Mouse (Mus musculus): ENCODE data around the gene Gatad2a.

The Gatad2a gene

DNA sequence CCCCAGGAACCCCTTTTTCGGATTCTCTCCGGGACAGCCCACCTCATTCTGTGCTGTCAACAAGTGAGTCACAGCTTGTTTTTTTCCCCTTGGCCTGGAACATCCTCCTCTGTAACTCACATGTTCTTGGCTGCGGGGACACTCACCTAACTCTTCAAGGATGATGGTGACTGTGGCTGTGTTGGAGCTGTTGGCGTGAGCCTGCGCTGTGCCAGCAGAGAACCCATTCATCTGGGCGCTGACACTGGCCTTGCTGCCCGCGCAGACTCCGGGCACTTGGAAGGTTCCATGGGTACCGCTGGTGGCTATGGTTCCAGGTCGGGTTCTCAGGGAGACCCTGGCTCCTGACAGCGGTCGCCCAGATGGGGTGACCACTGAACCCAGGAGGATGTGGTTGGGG lies 112.0 kb downstream of the Gatad2a start:
- ChIA-PET CTCF (interaction anchor here in 3 of 4 experiments (0.6 to 1.7 kb wide), 9 partner anchors 8 to 730 kb away, joined by 3 to 5 read pairs (median 3); partner anchors contain the start of genes Ndufa13 (in 1 of the 3), Yjefn3 (in 1 of the 3) and Zfp868 (in 1 of the 3)), POLR2A (interaction anchor here in 3 of 4 experiments (0.8 to 6.2 kb wide), 17 partner anchors 8 to 259 kb away, joined by 3 to 32 read pairs (median 6); partner anchors contain the start of genes Atp13a1 (in 1 of the 3), Lpar2 (in 1 of the 3), Ndufa13 (in 1 of the 3) and Pbx4 (in 1 of the 3))

DNA sequence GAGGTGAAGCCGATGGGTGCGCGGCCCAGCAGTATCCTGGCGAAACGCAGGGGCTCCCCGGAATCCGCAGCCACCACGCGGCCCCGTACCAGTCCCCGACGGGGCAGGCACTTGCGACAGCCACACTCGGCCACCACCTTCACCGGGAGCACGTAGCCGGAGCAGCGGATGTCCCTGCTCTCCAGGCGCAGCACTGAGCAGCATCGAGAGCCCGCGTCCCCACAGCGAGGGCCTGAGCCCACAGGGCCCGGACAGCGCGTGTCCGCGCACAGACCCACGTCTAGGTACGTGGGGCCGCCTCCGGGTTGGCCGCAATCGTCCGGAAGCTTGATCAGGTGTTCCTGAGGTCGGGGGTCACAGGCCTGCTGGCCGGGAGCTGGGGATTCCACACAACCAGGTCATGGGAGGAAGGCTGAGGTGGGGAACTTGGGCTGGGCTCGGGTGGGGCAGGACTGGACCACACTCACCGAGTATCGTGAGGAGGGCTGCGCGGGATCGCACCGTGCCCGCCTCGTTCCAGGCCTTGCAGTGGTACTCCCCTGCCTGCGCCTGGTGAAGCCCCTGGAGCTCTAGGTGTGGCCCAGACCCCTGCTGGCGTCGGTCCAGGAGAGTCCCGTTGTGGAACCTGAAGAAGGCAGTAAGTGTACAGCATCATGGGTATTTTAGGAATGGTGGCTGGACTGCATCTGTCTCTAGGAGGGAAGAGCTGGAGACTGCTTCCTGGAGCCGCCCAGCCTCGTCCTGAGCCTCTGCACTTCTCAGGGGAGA lies 113.2 kb downstream of the Gatad2a start:
- POLR2A ChIA-PET: interaction anchor here in 2 of 4 experiments (0.6 to 6.2 kb wide), 22 partner anchors 8 to 308 kb away, joined by 3 to 32 read pairs (median 4); partner anchors contain the start of genes Ndufa13 (in 2 of the 2), Tssk6 (in 2 of the 2), Yjefn3 (in 2 of the 2) and Atp13a1 (in 1 of the 2)
- CTCF ChIA-PET: interaction anchor here in 3 of 4 experiments (0.6 to 1.7 kb wide), 11 partner anchors 11 to 997 kb away, joined by 3 to 6 read pairs (median 4); partner anchors contain the start of genes Ndufa13 (in 1 of the 3), Yjefn3 (in 1 of the 3) and Zfp868 (in 1 of the 3)

DNA sequence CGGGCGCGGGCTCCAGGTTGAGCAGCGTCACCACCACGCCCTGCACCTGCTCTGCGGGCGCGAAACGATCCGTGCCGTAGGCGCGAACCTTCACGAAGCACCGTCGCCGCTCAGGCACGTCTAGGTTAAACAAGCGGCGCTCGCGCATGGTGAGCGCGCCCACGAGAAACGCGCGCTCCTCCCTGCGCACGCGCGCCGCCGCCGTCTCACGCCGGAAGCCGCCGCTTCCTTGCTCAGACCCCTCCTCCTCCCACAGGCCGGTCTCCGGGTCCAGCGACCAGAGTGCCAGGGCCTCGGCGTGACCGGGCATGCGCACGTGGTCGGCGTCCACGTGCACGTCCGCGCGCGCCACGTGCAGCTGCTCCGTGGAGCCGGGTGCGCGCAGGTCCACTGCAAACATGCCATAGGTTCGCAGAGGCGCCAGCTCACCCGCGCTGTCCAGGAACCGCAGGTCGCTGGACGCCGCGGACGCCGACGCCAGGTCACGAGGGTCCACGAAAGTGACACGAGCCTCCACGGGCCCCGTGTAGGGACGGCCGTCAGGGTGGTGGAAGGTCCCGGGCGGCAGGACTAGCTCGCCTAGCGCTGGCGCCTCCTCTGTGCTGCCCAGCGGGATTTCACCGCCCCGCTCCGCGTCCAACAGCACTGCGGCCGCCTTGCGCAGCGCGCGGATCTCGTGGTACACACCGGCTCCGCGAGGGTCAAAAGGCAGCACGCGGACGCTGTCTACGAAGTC lies 114.0 kb downstream of the Gatad2a start:
- POLR2A ChIA-PET: interaction anchor here in 3 of 4 experiments (0.6 to 6.2 kb wide), 13 partner anchors 9 to 701 kb away, joined by 3 to 32 read pairs (median 4); partner anchors contain the start of genes Ndufa13 (in 2 of the 3), Yjefn3 (in 2 of the 3), Tssk6 (in 1 of the 3) and Zfp868 (in 1 of the 3)
- CTCF ChIA-PET: interaction anchor here in 2 of 4 experiments (0.6 to 1.7 kb wide), 4 partner anchors 12 to 31 kb away, joined by 3 to 6 read pairs (median 4); partner anchors contain the start of genes Ndufa13 (in 1 of the 2) and Yjefn3 (in 1 of the 2)

DNA sequence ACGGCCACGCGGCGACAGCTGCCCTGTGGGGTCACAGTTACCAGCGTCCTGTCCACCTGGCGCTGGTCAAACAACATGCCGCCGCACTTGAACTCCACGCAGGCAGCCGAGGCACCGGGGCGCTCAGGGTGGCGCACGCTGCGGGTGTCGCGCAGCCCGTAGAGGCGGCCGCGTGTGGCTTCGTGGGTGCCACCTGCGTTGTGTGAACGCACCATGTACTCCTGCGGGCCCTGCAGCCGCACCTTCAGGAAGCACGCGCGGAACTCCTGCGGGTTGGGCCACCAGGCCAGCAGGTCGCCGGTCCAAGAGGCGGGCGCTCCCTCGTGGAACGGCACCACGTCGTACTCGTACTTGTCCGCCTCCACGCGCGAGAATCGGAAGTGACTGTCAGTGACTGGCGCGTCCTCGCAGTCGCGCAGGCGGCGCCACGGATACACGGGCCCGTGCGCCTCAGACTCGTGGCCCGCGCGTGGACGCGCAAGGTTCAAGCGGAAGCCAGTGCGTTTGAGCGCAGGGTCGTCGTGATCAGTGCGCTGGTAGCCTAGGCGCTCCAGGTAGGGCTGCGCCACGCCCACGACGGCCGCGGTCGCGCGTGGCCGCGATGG lies 114.8 kb downstream of the Gatad2a start:
- POLR2A ChIA-PET: interaction anchor here in 1 of 4 experiments (1.1 to 1.7 kb wide), 2 partner anchors 10 to 21 kb away, joined by 3 to 4 read pairs; partner anchors contain the start of genes Ndufa13 and Yjefn3
- CTCF ChIA-PET: interaction anchor here in 1 of 4 experiments (1.7 kb wide), 1 partner anchor 13 kb away, joined by 6 read pairs; no protein-coding TSS in a partner anchor

DNA sequence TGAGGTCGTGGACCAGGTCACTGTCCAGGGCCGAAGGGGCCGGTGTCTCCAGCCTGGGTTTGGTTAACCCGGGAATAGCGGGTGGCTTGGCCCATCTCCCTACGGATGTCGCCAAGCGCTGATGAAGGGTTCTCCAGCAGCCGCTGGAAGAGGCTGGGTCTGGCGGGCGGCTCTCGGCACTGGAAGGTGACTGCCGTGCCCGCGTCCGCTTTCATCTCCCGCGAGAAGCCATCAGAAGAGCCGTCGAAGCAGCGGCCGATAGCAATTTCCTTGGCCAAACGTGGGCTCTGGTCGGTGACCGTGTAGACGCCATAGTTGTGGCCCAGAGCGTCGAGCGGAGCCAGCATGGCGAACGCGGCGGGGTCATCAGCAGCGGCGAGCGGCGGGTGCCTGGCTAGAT lies 115.3 kb downstream of the Gatad2a start:
- POLR2A ChIA-PET: interaction anchor here in 1 of 4 experiments (1.0 kb wide), 2 partner anchors 21 to 23 kb away, joined by 3 read pairs; partner anchors contain the start of genes Ndufa13, Tssk6 and Yjefn3
- CTCF ChIA-PET: interaction anchor here in 1 of 4 experiments (1.1 kb wide), 1 partner anchor 10 kb away, joined by 3 read pairs; no protein-coding TSS in a partner anchor

DNA sequence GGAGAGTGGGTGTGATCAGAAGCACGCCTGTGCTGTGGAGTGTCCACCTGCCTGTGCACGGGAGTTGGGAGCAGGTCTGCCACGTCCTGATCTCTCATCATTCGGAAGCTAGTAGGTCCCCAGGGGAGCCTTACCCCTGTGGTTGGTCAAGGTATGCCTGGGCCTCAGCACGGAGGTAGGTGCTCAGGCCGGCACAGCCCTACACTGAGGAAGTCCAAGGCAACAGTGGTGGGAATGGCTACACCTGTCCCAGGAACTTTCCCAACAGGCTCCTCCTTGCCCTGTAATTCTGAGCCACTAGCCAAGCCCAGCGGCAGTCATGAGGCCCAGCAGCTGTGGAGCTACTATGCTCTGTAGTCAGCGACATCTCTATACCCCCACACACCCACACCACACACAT lies 116.5 kb downstream of the Gatad2a start:
- ChIA-PET CTCF (interaction anchor here in 1 of 4 experiments (0.7 to 1.1 kb wide), 3 partner anchors 8 to 29 kb away, joined by 3 to 4 read pairs (median 3); partner anchors contain the start of gene Cilp2), POLR2A (interaction anchor here in 3 of 4 experiments (0.6 to 1.5 kb wide), 7 partner anchors 9 to 59 kb away, joined by 3 to 9 read pairs (median 3); no protein-coding TSS in a partner anchor)

DNA sequence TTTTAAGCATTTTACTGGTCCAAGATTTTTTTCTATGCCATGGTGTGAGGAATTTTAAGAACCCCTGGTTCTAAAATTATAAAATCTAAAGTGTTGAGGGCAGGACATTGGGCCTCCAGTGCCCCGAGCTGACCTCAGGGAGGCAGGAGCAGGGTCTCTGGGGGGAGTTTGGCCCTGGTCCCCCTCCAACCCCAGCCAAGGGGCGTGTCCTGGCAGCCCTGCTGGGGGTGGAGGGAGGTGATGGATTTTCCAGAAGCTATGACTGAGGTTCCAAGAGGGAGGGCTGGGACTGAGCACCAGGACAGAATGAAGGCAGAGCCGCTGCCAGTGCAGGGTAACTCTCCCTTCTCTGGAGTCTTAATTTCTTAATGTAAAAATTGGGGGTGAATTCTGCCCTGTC lies 118.2 kb downstream of the Gatad2a start:
- POLR2A ChIA-PET: interaction anchor here in 2 of 4 experiments (0.6 to 1.2 kb wide), 3 partner anchors 9 to 29 kb away, joined by 3 to 4 read pairs (median 3); partner anchors contain the start of gene Cilp2 (in 1 of the 2)
- CTCF ChIA-PET: interaction anchor here in 1 of 4 experiments (1.0 to 2.0 kb wide), 2 partner anchors 16 to 124 kb away, joined by 3 to 5 read pairs; no protein-coding TSS in a partner anchor

DNA sequence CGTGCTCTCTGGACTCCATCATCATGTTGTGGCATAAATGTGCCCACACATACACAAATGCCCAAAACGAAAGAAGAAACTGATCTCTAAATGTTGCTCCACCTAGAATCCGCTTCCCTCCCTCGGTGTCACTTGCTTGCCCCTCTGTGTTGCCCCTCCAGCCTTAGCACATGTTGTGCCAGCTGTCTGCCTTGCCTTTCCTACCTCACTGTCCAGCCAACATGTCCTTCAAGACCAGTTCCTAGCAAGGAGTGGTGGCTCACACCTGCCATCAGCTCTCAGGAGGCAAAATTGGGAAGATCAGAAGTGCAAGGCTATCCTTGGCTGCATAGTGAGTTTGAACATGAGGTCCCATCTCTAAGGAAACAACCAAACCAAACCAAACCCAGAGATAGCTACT lies 118.8 kb downstream of the Gatad2a start:
- POLR2A ChIA-PET: interaction anchor here in 2 of 4 experiments (0.7 to 3.3 kb wide), 5 partner anchors 8 to 29 kb away, joined by 3 to 10 read pairs (median 4); no protein-coding TSS in a partner anchor
- CTCF ChIA-PET: interaction anchor here in 3 of 4 experiments (0.7 to 3.1 kb wide), 4 partner anchors 13 to 160 kb away, joined by 3 to 9 read pairs (median 4); no protein-coding TSS in a partner anchor

DNA sequence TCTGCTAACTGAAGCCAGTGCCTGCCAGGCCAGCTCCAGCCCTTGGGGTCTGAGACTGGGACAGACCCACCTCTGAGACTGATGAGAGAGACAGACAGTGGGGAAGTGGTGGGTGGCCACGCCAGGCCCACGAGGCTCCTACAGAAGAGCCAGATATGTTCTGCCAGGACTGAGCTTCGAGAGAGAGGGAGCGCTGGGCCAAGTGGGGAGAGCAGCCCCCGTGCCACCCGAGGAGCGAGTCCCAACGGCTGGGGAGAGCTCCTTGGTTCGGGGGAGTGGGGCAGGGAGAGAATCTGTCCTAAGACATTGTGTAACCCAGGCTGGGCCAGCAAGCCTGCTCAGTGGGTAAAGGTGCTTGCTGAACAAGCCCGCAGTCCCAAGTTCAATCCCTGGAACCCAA lies 119.2 kb downstream of the Gatad2a start:
- ChIA-PET CTCF (interaction anchor here in 3 of 4 experiments (0.7 to 3.1 kb wide), 7 partner anchors 7 to 252 kb away, joined by 3 to 9 read pairs (median 4); partner anchors contain the start of gene Zfp868 (in 1 of the 3)), POLR2A (interaction anchor here in 2 of 4 experiments (0.7 to 3.3 kb wide), 5 partner anchors 9 to 28 kb away, joined by 3 to 10 read pairs (median 4); no protein-coding TSS in a partner anchor)

DNA sequence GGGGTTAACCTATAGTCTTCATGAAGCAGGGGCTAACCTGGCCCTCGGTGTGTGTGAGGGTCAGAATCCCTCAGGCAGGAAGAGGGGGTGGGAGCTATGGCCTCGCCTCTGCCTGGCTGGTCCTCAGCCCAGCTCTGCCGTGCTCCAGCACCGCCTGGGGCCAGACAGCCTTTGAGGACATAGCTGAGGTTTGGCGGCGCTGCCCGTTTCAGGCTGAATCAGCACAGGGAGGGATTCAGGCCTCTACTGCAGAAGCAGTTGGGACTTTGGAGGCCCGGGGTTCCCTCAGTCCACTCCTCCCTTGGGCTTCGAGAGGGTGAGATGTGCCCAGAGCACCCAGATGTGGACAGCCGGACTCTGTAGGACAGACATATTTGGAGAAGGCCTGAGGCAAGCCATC lies 120.1 kb downstream of the Gatad2a start:
- ChIA-PET POLR2A (interaction anchor here in 2 of 4 experiments (1.0 to 3.3 kb wide), 14 partner anchors 8 to 337 kb away, joined by 3 to 10 read pairs (median 3); partner anchors contain the start of genes Cilp2 (in 2 of the 2), Ndufa13 (in 1 of the 2), Tssk6 (in 1 of the 2) and Yjefn3 (in 1 of the 2)), CTCF (interaction anchor here in 3 of 4 experiments (1.1 to 3.1 kb wide), 11 partner anchors 8 to 547 kb away, joined by 3 to 9 read pairs (median 4); partner anchors contain the start of gene Zfp868 (in 1 of the 3))

DNA sequence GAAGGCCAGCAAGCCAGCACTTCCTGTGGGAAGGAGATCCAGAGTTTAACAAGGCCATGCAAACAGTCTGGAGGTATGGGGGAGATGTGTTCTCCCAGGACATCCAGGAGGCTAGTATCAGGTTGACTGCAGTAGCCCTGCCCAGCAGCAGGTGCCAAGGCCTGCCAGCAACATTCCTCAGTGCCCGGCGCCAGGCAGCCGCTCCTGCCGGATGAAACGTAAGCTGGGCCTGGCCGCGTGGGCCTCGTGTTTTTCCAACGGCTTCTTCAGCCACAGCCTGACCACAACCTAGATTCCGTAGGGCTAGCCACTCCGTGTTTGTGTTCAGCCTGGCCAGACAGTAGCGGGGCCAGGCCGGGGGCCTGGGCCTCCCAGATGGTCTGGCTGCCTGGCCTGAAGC lies 121.5 kb downstream of the Gatad2a start:
- ChIA-PET CTCF (interaction anchor here in 3 of 4 experiments (1.1 to 3.1 kb wide), 8 partner anchors 13 to 546 kb away, joined by 3 to 9 read pairs (median 7); no protein-coding TSS in a partner anchor), POLR2A (interaction anchor here in 3 of 4 experiments (0.8 to 3.3 kb wide), 7 partner anchors 13 to 214 kb away, joined by 3 to 10 read pairs (median 4); partner anchors contain the start of gene Cilp2 (in 1 of the 3))

DNA sequence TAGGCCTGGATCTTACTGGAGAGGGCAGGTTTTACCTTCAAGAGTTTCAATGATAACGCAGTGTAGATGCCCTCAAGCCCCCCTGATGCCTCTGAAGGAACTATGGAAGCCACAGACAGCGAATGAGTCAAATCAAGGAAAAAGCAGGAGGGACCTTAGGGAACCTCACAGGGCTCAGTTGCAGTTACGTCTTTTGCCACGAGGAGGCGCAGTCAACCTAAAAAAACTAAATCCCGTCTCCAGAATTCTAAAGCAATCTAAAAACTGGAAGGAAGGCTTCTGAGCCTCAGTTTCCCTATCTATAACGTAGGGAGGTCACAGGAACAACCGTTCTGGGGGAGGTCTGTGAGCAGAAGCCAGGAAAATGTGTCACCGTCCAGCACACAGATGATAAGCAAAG lies 122.0 kb downstream of the Gatad2a start:
- ChIA-PET POLR2A (interaction anchor here in 1 of 4 experiments (3.3 kb wide), 1 partner anchor 20 kb away, joined by 10 read pairs; no protein-coding TSS in a partner anchor), CTCF (interaction anchor here in 2 of 4 experiments (1.6 to 1.7 kb wide), 2 partner anchors 16 to 127 kb away, joined by 5 to 8 read pairs; no protein-coding TSS in a partner anchor)

DNA sequence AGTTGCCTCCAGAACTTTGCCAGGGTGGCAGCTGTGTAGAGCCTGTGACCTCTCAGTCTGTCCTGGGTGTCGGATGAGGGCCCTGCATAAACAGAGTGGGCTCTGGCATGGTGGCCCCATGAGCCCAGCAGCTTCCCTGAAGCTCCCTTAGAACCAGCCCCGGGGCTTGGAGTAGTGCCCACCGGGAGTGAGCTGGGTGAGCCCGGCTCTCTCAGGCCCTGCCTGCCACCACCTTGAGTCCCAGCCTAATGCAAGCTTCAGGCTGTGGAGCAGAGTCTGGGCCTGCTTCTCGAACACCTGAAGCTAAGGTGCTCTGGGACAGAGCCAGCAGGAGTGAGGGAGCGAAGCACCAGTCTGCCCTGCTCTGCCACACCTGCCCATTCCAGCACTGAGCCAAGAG lies 125.3 kb downstream of the Gatad2a start:
- ChIA-PET CTCF (interaction anchor here in 2 of 4 experiments (1.4 to 1.5 kb wide), 2 partner anchors 20 to 246 kb away, joined by 3 read pairs; partner anchors contain the start of gene Zfp868 (in 1 of the 2)), POLR2A (no interaction called here)

DNA sequence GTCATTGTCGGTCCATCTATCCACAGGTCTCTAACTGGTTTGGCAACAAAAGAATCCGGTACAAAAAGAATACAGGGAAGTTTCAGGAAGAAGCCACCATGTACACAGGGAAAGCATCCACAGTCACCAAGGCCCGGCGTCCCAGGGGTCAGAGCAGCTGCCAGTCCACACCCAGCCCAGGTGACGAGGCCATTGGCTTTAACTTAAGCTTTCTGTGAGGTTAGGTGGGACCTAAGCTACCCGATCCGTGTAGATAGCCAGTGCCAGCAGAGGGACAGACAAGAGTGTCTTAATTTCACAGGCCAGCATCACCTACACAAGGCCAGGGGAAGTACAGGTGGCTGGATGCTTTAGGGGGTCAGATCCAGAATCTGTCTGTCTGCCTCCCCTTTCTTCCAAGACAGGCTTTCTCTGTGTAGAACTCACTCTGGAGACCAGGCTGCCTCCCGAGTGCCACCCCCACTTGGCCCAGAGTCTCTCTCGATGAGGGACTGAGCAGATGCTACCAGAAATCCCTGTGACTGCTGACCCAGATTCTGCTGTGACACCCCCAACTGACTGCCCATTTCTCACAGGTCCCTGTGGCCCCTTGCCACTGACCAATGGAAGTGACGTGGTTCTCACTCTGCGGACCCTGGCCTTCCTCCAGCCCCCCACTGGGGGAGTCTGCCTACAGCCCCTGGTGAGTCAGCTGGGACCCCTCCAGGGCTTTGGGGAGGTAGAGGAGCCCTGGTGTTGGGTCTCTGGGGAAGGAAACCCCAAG lies 126.0 kb downstream of the Gatad2a start:
- POLR2A ChIA-PET: interaction anchor here in 2 of 4 experiments (0.6 to 1.2 kb wide), 4 partner anchors 9 to 35 kb away, joined by 3 read pairs; no protein-coding TSS in a partner anchor
- CTCF ChIA-PET: interaction anchor here in 3 of 4 experiments (0.6 to 1.5 kb wide), 5 partner anchors 19 to 317 kb away, joined by 3 to 5 read pairs (median 3); partner anchors contain the start of gene Zfp868 (in 1 of the 3)

DNA sequence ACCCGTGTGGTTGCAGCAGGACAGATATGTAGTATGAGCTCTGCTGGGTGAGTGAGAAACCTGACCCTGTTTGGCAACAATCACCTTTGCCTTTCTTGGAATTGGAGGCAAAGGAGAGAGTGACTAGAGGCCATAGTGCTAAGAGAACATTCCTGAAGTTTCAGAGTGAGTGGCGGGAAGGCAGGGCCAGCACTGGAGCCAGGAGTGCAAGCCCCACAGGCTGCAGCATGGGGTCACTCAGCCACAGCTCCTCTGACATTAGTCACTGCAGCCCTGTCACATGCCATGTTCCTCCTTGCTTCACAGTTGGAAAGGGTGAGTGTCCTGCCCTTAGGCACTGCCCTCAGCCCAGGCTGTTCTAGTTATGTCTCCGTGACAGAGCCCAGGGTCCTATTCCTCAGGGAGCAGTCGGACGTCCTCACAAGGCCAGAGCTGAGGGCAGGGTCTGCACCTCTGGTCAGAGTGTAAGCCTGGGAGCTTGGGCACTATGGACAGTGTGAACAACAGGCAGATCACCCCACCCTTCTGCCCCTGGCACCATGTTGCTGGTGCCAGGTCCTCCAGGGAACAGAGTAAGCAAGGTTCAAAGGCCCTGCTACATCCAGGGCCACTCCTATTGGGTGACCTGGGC lies 128.4 kb downstream of the Gatad2a start:
- CTCF ChIA-PET: interaction anchor here in 1 of 4 experiments (1.4 kb wide), 1 partner anchor 243 kb away, joined by 4 read pairs; the partner anchor contains the start of gene Zfp868
- POLR2A ChIA-PET: interaction anchor here in 2 of 4 experiments (0.8 to 1.4 kb wide), 2 partner anchors 9 to 242 kb away, joined by 3 read pairs; partner anchors contain the start of gene Zfp868 (in 1 of the 2)
